Mouse (Mus musculus) olfactory bulb, adult 2 months (tissue): ENCODE measurements around the gene Otulinl.

Source experiments
- CTCF ChIP-seq: fragments of 200-500 bp; IDR thresholded peaks from 2 replicates; pipeline ENCODE4 v1.5.1; 2012; ENCODE audit warnings: low read depth, mild to moderate bottlenecking, low read length, moderate library complexity; ENCODE audit not compliant: insufficient read depth
- POLR2A ChIP-seq: fragments of 200-500 bp; IDR thresholded peaks from 2 replicates; pipeline ENCODE4 v1.6.1; 2012; ENCODE audit warnings: mild to moderate bottlenecking, low read depth, low read length, moderate library complexity; ENCODE audit not compliant: insufficient read depth

- TF ChIP-seq POLR2A = no peak
- no peak for TF ChIP-seq CTCF
Observed at GRCm38 (mm10) chr15:27619683-27620082, 61.7 kb downstream of the Otulinl start.
